Mouse (Mus musculus) left cerebral cortex, postnatal 14 days (tissue): ENCODE data around the gene Slc22a8. TPM values are rescaled to one million over a fixed set of nuclear protein-coding genes. Genes with fewer than 3 reads are reported as not detected.

ENCODE experiments used
- DNase-seq, 2 experiments: peaks; one replicate each; pipeline ENCODE4 v3.0.0; 2021 to 2022; ENCODE audit warnings: low spot score in 2 of 2, mixed read lengths in 1 of 2
- intact Hi-C: fragments of 180-260 bp; cut with DNase I; formaldehyde crosslinking; loops from one replicate; pipeline ENCODE4 v1.15.1; 2025
- long read RNA-seq, 2 experiments: library from polyadenylated mRNA; stranded (forward); transcript quantifications; one replicate each; pipeline ENCODE4 v2.0.0; 2021
- total RNA-seq, 2 experiments: library from RNA; stranded (reverse); gene quantifications; 2 replicates each; pipeline ENCODE4 v1.2.3; 2021

The Slc22a8 gene
- 10 to 100 TPM; 22.1 to 23.8 TPM for total RNA-seq
- long read RNA-seq, experiment 1, transcript Slc22a8-201 (12 exons, 3,444 nt) = major isoform, 29 of 64 reads
- long read RNA-seq, experiment 1, partial matches to known transcripts = 11 of 64 reads
- long read RNA-seq, experiment 1, other reads (novel, unspliced or antisense) = 21 of 64 reads
- long read RNA-seq, experiment 2, transcript Slc22a8-201 (12 exons, 3,444 nt) = major isoform, 31 of 75 reads
- long read RNA-seq, experiment 2, partial matches to known transcripts = 18 of 75 reads
- long read RNA-seq, experiment 2, other reads (novel, unspliced or antisense) = 25 of 75 reads

DNA sequence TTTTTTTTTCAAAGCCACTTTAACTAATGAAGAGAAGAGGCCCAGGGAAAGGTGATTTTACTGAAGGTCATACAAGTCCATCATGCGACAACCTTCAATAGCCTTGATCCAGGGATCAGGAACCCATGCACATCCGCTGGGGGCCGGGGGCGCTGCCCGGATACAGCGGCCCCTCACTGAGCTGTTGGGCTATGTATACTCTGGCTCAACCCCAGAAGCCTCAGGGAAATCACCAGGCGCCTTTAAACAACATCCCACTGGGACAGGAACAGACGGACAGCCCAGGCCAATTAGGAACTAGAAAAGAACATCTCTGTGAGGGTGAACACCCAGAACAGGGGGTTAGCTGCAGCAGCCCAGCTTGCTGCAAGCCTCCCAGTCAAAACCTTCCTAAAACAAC, at the start of gene Slc22a8:
Gene Slc22a8 (plus strand): TSS at position 301 of the 400 bp plus-strand sequence.
- intact Hi-C loops = no loop called here
- DNase-seq = no peak

DNA sequence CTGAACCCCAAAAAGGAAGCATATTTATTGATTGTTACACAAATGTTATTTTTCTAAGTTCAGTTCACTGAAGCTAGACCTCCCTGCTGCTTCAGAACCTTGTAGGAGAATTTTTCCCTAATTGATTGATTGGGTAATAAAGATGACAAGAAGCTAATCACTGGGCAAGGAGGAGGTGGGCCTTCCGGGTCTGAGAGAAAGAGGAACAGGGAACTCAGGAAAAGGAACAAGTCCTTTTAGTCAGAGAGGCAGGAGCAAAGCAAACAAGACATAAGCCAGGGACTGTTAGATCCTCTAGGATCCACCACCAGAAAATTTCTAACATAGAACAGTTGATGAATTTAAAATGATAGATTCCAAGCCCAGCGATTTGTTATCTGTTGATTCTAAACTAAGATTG, 32.2 kb upstream of the Slc22a8 start:
- no peak for DNase-seq
- intact Hi-C loops = no loop called here

DNA sequence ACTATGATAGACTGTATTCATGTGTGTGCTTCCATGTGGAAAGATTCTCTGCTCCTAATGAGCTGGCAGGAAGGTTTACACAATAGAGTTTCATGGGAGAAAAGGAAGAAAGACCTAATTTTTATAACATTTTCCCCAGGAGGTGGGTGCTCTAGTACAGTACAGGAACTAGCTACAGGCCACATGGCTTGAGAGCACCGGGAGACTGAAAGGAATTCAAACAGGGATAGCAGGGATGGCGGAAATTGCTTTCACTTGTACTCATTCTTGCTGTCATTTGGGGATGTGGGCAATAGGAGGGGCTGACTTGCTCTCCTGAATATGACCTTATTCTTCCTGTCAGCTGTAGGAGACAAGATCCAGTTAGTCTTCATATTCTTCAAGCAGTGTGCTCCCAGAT, 27.0 kb upstream of the Slc22a8 start:
- intact Hi-C loops = loop anchor here (5.0 kb wide), 1 partner anchor 312 kb away; no protein-coding TSS in a partner anchor
- DNase-seq = no peak

DNA sequence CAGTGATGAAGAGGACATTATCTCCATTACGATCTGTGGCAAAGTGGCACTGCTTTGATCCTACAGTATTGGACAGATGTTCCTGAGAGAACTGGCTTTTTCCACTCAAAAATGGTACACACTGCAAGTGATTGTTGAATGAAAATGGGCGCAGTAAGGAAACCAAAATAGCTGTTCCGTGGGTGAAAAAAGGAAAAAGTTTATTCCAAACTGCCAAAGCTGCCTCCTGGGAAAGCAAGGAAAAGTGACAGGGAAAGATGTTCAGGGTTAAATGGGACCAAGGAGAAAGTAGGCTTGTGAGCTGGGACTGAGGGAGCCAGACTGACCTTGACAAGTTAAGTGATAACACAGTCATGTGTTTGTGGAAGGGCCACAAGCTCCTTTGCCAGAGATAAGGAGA, 26.6 kb upstream of the Slc22a8 start:
- no peak for DNase-seq
- intact Hi-C loops = loop anchor here (5.0 kb wide), 1 partner anchor 312 kb away; no protein-coding TSS in a partner anchor

DNA sequence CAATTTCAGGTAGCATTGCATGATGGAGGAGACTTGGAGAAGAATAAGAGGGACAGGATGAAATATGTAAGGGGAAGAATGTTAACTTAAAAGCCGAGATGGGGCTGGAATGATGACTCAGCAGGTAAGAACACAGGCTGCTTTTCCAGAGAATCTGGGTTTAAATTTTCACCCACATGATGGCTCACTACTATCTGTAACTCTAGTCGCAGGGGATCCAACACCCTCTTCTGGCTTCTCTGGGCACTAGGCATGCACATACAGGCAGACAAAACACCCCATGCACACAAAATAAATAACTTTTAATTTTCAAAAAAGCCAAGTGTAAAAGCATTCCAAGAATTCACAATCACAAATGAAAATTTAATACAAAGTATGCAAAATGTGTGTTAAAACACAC, 25.8 kb upstream of the Slc22a8 start:
- no peak for DNase-seq
- intact Hi-C loops = no loop called here

DNA sequence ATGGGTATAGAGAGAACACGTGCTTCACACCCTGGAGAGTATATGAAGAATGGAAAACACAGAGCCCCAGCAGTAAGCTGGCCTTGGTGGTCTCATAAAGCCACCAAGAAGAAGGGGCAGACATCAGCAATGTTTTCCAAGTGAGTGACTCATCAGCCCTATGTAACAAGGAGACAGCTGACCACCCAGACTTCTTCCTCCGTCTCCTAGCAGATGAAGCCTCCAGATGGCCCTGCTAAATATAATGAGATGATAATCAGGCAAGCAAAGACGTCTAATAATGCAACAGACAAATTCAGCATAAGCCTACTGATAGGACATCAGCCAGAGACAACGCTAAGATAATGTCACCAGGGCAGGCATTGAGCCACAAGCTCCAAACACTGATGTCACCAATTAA, 25.1 kb upstream of the Slc22a8 start:
- DNase-seq = peak in 1 of 2 experiments; percentile 39
- intact Hi-C loops = no loop called here

DNA sequence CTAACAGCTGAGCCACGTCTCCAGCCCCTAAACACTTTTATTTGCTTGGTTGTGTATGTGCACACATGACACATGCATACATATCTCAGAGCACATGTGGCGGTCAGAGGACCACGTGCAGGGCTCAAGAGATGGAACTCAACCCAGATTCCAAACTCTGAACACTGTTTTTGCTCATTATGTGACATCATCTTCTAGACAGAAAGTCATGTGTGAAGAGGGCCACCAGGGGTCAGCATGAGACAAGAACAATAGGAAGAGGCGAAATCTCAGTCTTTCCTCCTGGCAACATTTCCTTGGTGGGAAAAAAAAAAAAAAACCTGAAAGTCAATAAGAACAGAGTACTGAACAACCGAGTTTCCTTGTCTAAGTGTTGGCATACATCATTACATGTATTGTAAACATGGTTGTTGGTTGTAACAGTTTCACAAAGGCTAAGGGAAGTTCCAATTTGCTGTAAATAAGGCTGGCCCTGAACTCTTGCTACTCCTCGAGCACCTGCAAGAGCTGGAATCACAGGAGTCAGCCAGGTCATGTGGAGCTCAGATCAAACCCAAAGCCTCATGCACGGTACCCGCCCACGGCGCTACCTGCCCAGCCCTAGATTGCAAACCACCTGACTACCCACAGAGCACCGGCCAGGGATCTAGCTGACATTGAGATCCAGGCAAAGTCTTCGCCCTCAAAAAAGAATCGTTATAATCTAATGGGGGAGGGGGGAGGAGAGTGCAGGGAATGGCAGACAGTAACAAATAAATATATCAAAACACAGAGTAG, 23.8 kb upstream of the Slc22a8 start:
- intact Hi-C loops = no loop called here
- DNase-seq = peak; percentile 67 to 76

DNA sequence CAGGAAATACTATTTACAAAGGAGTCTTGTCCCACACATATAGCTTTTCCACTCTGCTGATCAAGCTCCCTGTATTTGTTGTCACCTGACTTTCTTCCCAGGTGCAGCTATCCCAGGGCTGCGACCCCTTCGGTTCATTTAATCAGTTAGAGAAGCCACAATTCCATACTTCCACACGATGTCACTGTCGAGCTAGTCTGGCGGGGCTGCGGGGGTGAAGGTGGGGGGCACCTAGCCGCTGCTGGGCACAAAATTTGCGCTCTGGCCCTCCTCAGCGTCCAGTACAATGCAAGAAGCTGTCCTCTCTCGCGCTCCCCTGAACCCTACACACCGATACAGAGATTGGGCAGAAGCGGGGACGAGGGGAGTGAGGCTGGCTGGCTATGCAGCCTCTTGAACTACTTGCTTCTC, 21.6 kb upstream of the Slc22a8 start:
- intact Hi-C loops = no loop called here
- peak in 1 of 2 experiments; percentile 55 for DNase-seq

DNA sequence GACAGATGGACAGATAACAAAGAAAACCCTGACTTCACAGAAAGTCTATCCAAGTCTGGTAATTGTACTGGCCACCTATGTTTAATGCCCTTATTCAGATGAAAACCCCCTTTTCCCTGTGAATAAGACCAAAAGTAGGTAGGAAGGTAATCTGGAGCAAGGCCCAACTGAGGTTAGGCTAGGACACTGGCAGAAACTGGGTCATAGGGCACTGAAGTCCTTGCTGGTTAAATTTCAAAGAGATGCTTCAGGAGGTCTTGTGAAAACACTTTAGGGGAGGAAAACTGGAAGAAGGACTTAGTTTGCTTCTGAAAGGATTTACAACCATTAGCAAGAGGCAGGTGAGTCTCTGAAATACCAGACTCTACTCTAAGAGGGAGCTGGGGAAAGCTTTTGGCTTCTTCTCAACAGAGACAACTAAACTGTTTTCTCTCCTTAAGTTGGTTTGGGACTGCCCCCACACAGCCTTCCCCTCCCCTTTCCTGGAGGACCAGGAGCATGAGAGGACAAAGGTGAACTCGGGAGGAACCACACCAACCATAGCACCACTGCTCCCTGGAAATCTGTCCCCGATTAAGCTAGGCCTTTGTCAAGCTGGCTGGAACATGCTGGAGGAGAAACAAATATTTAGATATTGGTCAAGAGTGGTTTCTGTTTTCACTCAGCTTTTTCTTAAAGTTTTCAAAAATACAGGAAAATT, 20.6 kb upstream of the Slc22a8 start:
- intact Hi-C loops = no loop called here
- no peak for DNase-seq

DNA sequence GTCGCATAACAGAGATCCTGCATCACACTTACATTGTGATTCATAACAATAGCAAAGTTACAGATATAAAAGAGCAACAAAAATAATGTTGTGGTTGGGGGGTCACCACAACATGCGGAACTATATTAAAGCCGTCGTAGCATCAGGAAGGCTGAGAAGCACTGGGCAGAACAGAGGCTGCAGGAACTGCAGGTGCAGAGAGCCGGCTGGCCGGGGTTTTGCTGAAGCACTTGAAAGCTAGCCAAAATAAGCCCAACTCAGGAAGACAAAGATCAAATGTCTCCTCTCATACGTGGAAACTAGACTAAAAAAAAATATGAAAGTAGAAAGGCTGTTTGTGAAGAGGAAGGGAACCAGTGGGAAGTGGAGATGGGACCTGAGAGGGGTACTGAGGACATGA, 19.3 kb upstream of the Slc22a8 start:
- DNase-seq = no peak
- intact Hi-C loops = no loop called here

DNA sequence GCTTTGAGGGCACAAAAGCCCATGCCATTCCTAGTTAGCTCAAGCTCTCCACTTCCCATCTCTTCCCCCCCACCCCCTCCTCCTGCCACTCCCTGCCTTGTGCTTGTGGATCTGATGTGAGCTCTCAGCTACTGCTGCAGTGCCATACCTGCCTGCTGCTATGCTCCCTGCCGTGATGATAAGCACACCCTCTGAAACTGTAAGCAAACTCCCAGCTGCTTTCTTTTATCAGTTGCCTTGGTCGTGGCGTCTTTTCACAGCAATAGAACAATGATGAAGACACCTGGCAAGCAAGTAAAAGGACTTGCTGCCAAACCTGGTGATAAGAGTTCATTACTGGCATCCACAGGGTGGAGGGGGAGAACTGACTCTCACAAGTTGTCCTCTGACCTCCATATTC, 18.6 kb upstream of the Slc22a8 start:
- no peak for DNase-seq
- intact Hi-C loops = no loop called here

DNA sequence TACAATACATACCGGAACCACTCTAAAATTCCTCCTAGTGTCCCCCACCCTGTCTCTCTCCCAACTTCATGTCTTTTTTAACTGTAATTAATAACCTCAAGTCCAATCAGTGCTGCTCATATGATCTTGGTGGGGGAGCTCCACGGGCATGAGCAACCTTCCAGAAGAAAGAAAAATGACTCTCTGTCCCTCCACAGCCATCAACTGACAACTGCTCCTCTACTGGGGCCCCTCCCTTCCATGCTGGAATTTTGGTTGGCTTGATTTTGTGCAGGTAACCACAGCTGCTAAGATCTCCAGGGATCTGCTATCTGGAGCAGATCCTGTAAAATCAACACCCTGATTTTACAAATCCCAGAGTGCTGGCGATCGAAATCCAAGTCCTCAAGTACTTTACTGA, 13.6 kb upstream of the Slc22a8 start:
- intact Hi-C loops = no loop called here
- DNase-seq = no peak

DNA sequence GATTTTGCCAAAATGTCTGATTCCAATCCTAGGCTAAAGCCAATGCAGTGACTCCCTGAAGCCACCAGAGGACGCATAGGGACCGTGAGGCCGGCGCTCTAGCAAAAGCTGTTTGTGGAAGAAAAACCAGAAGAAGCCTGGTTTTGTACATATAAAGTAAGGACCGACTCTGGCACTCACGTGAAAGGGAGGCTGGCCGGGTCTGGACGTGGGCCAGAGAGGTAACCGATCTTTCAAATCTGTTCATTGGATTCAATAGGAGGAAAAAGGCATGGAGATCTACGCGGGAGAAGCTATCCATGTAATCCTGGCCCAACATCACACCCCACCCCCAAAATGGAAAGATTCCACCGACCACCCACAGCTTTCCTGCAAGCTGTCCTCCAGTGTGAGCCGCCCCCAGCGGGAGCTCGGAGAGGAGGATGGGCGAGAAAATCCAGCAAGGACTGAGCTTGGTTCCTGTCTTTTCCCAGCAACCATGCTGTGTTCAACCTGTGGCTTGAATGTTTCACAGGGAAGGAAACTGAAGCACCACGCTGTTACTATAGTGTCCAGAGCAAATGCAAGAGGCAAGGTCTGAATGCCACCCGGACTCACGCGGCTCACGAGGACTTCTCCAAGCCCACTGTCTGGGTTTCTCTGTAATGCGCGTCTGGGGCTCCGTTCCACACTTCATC, 12.6 kb upstream of the Slc22a8 start:
- intact Hi-C loops = loop anchor here (1.0 kb wide), 2 partner anchors 84 to 105 kb away; no protein-coding TSS in a partner anchor
- peak; percentile 87 to 94 for DNase-seq

DNA sequence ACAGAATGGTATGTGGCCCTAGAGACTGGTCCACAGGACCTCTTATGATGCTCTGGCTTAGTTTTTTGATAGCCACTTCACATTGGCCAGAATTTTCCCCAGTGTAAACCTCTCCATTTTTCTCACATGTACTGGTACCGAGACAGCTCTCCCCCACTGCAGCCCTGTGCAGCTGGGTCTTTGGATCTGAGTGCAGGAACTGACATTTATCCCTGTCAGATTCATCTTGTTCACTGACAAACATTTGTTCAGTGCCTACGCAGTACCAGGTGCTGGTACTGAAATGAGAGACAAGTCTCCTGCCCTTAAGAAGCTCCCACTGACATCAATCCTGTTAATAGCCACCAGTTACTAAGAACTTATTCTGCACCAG, 12.1 kb upstream of the Slc22a8 start:
- intact Hi-C loops = loop anchor here (1.0 kb wide), 2 partner anchors 83 to 104 kb away; no protein-coding TSS in a partner anchor

DNA sequence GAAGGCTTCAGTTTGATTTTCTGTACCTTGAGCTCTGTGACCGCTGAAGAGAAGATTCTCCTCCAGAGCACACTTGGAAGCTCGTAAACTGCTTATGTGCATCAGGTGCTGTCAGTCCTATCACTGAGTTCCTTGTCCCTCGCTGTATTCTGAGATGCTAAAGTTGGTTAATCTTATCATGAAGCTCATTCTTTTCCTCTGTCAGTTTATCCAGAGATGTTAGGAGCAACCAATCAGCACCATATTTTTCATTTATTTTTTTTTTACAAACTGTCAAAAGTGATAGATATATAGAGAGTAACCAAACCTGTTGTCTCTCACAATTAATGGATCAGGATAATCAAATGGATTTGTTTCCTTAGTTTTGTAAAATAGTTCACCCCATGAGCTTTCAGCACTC, 5.8 kb upstream of the Slc22a8 start:
- intact Hi-C loops = no loop called here
- DNase-seq = no peak

More for the DNA sequence above, 12.1 kb upstream of the Slc22a8 start:
- peak; percentile 26 to 49 for DNase-seq

DNA sequence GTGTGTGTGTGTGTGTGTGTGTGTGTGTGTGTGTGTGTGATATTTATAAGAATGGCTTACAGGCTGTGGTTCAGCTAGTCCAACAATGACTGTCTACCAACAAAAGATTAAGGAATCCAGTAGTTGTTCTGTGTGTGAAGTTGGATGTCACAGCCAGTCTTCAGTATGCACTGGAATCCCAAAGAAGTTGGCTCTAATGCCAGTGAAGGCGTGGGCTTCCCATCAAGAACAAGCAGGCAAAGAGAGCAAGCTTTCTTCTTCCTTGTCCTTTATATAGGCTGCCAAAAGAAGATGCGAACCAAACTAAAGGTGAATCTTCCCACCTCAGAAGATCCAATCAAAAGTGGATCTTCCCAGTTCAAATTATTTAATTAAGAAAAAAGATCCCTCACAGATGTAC, 5.2 kb upstream of the Slc22a8 start:
- intact Hi-C loops = loop anchor here (2.0 kb wide), 1 partner anchor 77 kb away; the partner anchor contains the start of gene Chrm1

DNA sequence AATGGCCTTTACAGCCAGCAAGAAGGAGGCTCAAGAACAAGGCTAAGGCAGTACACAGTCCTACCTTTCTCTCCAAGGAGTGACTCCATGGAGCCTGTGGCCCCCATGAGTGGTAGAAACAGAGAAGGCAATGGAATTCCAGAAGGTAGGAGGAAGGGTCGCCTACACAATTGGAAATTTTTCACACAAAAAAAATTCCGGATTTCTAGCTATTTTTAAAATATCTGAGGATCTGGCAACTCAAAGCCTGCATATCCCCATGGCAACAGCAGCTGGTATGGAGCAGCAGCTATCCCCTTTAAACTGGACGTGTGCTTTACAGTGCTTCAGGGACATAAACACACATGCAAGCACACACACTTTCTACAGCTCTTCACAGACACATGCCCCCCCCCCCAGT, 4.7 kb upstream of the Slc22a8 start:
- intact Hi-C loops = loop anchor here (2.0 kb wide), 1 partner anchor 76 kb away; the partner anchor contains the start of gene Chrm1
- DNase-seq = peak; percentile 35 to 80

More for the DNA sequence above, 5.2 kb upstream of the Slc22a8 start:
- peak; percentile 25 to 53 for DNase-seq

DNA sequence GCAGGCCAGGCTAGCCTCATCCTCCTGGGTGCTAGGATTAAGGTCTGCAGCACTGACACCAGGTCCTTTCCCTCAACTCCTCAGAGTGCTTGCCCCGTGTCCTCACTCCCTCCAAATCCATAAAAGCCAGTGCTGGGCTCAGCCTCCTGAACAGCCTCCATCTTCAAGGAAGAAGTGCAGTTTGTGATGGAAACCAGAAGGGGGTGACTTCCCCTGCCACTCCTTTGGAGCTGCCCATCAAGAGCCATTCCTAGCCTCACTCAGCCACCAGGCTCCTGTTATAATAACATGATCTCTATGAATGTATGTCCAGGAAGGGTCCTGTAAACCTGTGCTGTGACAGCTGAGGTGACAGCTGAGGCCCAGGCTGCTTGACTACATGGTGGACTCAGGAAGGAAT, 3.7 kb upstream of the Slc22a8 start:
- intact Hi-C loops = loop anchor here (2.0 kb wide), 1 partner anchor 75 kb away; the partner anchor contains the start of gene Chrm1

DNA sequence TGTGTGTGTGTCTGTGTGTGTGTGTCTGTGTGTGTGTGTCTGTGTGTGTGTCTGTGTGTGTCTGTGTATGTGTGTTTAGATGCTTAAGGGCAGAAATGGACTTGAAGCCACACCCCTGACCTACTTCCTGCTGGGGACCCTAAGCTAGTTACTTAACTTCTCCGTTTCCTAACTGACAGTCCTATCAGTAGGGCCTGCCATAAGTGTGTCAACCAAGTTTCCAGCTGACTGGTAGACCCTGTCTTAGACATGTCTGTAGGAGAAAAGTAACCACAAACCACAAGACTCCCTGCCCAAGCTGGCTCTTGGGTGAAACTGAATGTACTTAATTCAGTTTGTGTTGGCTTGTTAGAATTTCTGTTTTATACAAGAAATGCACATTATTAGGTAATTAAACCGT, 1.1 kb downstream of the Slc22a8 start:
- DNase-seq = no peak
- intact Hi-C loops = no loop called here

More for the DNA sequence above, 3.7 kb upstream of the Slc22a8 start:
- DNase-seq = no peak
